Mouse (Mus musculus) ES-Bruce4 (cell line): ENCODE results near the gene Itgb4.

Experiments used
- CTCF ChIP-seq: IDR thresholded peaks from one replicate; pipeline ENCODE4 v1.8.1; 2011; ENCODE audit warnings: low read depth, low read length
- POLR2A ChIP-seq: IDR thresholded peaks from one replicate; pipeline ENCODE4 v1.8.1; 2011; ENCODE audit warnings: low read length; ENCODE audit not compliant: insufficient read depth

DNA sequence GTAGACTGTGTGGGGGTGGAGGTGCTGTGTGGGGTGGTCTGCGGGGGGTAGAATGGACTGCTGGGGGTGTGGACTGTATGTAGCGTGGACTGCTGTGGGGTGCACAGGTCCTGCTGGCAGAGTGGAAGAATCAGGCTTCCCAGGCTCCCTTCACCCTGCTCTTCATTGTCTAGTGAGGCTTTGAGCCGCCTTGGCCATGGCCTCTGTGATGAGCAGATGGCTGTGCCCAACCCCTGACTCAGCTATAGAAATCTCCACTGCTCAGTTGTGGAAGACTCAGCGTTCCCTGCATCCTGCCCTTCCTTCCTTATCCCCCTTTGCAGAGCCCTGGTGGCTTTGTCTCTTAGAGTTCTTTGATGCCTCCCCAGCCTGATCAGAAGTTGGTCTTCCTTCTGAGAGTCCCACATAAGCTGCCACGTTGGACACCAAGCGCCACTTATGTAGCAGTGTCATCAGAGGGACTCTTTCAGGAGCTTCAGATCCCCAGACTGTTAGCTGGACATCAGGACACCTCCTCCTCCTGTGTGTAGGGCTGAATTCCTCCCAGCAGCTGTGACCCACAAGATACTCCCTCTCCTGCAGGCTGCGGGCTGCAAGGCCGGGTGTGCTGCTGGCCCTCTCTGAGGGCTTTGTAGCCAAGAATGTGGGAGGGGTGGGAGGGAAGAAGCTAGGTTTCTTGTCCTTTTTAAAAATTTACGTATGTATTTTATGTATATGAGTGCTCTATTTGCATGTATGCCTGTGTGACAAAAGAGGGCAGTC, 11.7 kb upstream of the Itgb4 start:
- TF ChIP-seq CTCF: no peak
- TF ChIP-seq POLR2A: no peak
